Mouse (Mus musculus) MEL (cell line): ENCODE results near the gene Fancc.

Experiments
- CHD1 ChIP-seq: IDR thresholded peaks from 2 replicates; pipeline ENCODE4 v1.6.1; 2012; ENCODE audit warnings: low read depth, mild to moderate bottlenecking, inconsistent platforms, low read length, improper control_type of control experiment
- CTCF ChIP-seq, 3 experiments: IDR thresholded peaks in 2 of 3; conservative IDR thresholded peaks in 1 of 3; 2 replicates each; pipeline ENCODE4 v1.5.1; 2011 to 2012; ENCODE audit warnings: low read length in 3 of 3, low read depth in 2 of 3, mild to moderate bottlenecking in 2 of 3, improper control_type of control experiment in 1 of 3, inconsistent platforms in 1 of 3, mixed read lengths in 1 of 3, moderate library complexity in 1 of 3; ENCODE audit not compliant: control insufficient read depth in 1 of 3, insufficient read depth in 1 of 3, poor library complexity in 1 of 3, severe bottlenecking in 1 of 3
- E2F4 ChIP-seq: IDR thresholded peaks from 2 replicates; pipeline ENCODE4 v1.6.1; 2011; ENCODE audit warnings: low read depth, low read length, improper control_type of control experiment, borderline replicate concordance
- GABPA ChIP-seq: IDR thresholded peaks from 2 replicates; pipeline ENCODE4 v1.6.1; 2012; ENCODE audit warnings: low read depth, mild to moderate bottlenecking, inconsistent platforms, low read length, improper control_type of control experiment, moderate library complexity
- MAFK ChIP-seq: IDR thresholded peaks from 2 replicates; pipeline ENCODE4 v1.6.1; 2011; ENCODE audit warnings: low read depth, mild to moderate bottlenecking, low read length, improper control_type of control experiment, borderline replicate concordance
- MYC ChIP-seq: IDR thresholded peaks from 2 replicates; pipeline ENCODE4 v1.6.1; 2011; ENCODE audit warnings: low read depth, mild to moderate bottlenecking, low read length, improper control_type of control experiment, moderate library complexity
- POLR2A ChIP-seq, 2 experiments: IDR thresholded peaks; 2 replicates each; pipeline ENCODE4 v1.6.1; 2011 to 2012; ENCODE audit warnings: low read length in 2 of 2, mild to moderate bottlenecking in 2 of 2, control low read depth in 1 of 2, improper control_type of control experiment in 1 of 2, low read depth in 1 of 2, moderate library complexity in 1 of 2; ENCODE audit not compliant: control insufficient read depth in 1 of 2, insufficient read depth in 1 of 2, poor library complexity in 1 of 2
- POLR2AphosphoS2 ChIP-seq: IDR thresholded peaks from 2 replicates; pipeline ENCODE4 v1.6.1; 2011; ENCODE audit warnings: low read length, improper control_type of control experiment
- POLR2AphosphoS5 ChIP-seq: IDR thresholded peaks from 2 replicates; pipeline ENCODE4 v1.6.1; 2012; ENCODE audit warnings: low read depth, borderline replicate concordance, mild to moderate bottlenecking, inconsistent platforms, low read length, moderate library complexity, mixed read lengths
- SIN3A ChIP-seq: IDR thresholded peaks from 2 replicates; pipeline ENCODE4 v1.6.1; 2012; ENCODE audit warnings: low read length, improper control_type of control experiment, inconsistent platforms
- ZC3H11A ChIP-seq: IDR thresholded peaks from 2 replicates; pipeline ENCODE4 v1.6.1; 2012; ENCODE audit warnings: low read depth, mild to moderate bottlenecking, inconsistent platforms, low read length, improper control_type of control experiment

DNA sequence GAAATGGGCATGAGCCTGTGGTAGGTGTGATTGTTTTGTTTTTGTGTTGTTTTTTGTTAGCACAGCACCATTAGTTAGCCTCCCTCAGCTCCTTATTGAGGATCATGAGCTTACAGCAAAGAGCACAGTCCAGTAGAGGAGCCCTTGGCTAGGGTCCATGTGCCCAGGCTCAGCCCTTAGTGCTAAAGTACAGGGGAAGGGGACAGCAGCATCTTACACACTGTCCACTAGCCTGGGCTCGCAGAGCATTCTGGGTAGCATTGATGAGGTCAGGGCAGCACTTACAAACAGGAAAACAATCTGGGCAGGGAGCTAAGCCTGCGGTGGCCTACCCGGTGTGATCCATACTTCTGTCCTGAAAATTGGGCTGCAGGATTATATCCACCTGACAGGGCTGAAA is 261.5 kb downstream of the Fancc start:
- TF ChIP-seq POLR2AphosphoS5 = no peak
- TF ChIP-seq ZC3H11A = no peak
- no peak for TF ChIP-seq MYC
- no peak for TF ChIP-seq POLR2A (IDR thresholded peaks at IDR 0.05; ENCODE audit: control insufficient read depth in 1 of 2, insufficient read depth in 1 of 2, low read depth in 1 of 2, low read length in 2 of 2, poor library complexity in 1 of 2)
- TF ChIP-seq POLR2AphosphoS2 = no peak
- no peak for TF ChIP-seq E2F4
- no peak for TF ChIP-seq SIN3A
- no peak for TF ChIP-seq GABPA
- no peak for TF ChIP-seq CTCF (IDR thresholded peaks at IDR 0.05 in 2 of 3, conservative IDR thresholded peaks at IDR 0.05 in 1 of 3; ENCODE audit: control insufficient read depth in 1 of 3, insufficient read depth in 1 of 3, low read depth in 2 of 3, low read length in 3 of 3, poor library complexity in 1 of 3, severe bottlenecking in 1 of 3)
- TF ChIP-seq CHD1 = no peak
- no peak for TF ChIP-seq MAFK
